Mouse (Mus musculus) stomach, embryonic 14.5 days (tissue): ENCODE results near the gene Ssbp3. TPM values are rescaled to one million over a fixed set of nuclear protein-coding genes. Genes with fewer than 3 reads are reported as not detected.
A peak's percentile ranks its signal among the peaks of the same experiment; 100 is the strongest.

Experiments used
- ATAC-seq: fragments of 200-750 bp; cut with Nextera tagmentation; 2 replicates; pipeline ENCODE4 v1.8.0; 2017; ENCODE audit warnings: low read depth, moderate TSS enrichment; ENCODE audit not compliant: insufficient number of reproducible peaks, insufficient read depth, low FRiP score
- H3K27ac ChIP-seq: fragments of 300-500 bp; sonication (generic); 2 replicates; pipeline ENCODE4 v1.5.1; 2014; ENCODE audit warnings: mild to moderate bottlenecking, low read length, moderate library complexity, mixed read lengths
- H3K27me3 ChIP-seq: fragments of 300-500 bp; sonication (generic); 2 replicates; pipeline ENCODE4 v1.6.1; 2014; ENCODE audit warnings: low read length, control low read depth, mixed read lengths; ENCODE audit not compliant: control insufficient read depth, insufficient read depth
- H3K36me3 ChIP-seq: fragments of 300-500 bp; sonication (generic); 2 replicates; pipeline ENCODE4 v1.6.1; 2014; ENCODE audit warnings: mild to moderate bottlenecking, control low read depth, low read length, moderate library complexity, mixed read lengths; ENCODE audit not compliant: control insufficient read depth, insufficient read depth
- H3K4me1 ChIP-seq: fragments of 300-500 bp; sonication (generic); 2 replicates; pipeline ENCODE4 v1.6.1; 2014; ENCODE audit warnings: low read length, control low read depth, mixed read lengths; ENCODE audit not compliant: control insufficient read depth, insufficient read depth
- H3K4me2 ChIP-seq: fragments of 300-500 bp; sonication (generic); replicated peaks from 2 replicates; pipeline ENCODE4 v1.6.1; 2014; ENCODE audit warnings: low read depth, low read length, control low read depth
- H3K4me3 ChIP-seq: fragments of 300-500 bp; sonication (generic); 2 replicates; pipeline ENCODE4 v1.5.1; 2014; ENCODE audit warnings: low read depth, low read length, control low read depth
- H3K9ac ChIP-seq: fragments of 300-500 bp; sonication (generic); replicated peaks from 2 replicates; pipeline ENCODE4 v1.6.1; 2014; ENCODE audit warnings: low read depth, mild to moderate bottlenecking, control low read depth, low read length, moderate library complexity, mixed read lengths
- H3K9me3 ChIP-seq: fragments of 300-500 bp; sonication (generic); 2 replicates; pipeline ENCODE4 v1.6.1; 2016; ENCODE audit warnings: low read depth, low read length, control low read depth; ENCODE audit not compliant: control insufficient read depth
- WGBS: fragments of 180-500 bp; shearing (Covaris S2); extraction: QIAGEN DNeasy Blood & Tissue Kit; methylation state at CpG from one replicate; pipeline ENCODE4 v1.1.7; 2014; 5-methylcytosine and 5-hydroxymethylcytosine counted together
- polyA plus RNA-seq: library from polyadenylated mRNA; unstranded; fragments of >200 nt; fragmentation: Nextera tagmentation; extraction: Ambion mirVana; gene quantifications from 2 replicates; pipeline ENCODE4 v1.2.1, GENCODE M21; 2014

The Ssbp3 gene
- polyA plus RNA-seq, 1 experiment from 2014 or later = 79.9 TPM

DNA sequence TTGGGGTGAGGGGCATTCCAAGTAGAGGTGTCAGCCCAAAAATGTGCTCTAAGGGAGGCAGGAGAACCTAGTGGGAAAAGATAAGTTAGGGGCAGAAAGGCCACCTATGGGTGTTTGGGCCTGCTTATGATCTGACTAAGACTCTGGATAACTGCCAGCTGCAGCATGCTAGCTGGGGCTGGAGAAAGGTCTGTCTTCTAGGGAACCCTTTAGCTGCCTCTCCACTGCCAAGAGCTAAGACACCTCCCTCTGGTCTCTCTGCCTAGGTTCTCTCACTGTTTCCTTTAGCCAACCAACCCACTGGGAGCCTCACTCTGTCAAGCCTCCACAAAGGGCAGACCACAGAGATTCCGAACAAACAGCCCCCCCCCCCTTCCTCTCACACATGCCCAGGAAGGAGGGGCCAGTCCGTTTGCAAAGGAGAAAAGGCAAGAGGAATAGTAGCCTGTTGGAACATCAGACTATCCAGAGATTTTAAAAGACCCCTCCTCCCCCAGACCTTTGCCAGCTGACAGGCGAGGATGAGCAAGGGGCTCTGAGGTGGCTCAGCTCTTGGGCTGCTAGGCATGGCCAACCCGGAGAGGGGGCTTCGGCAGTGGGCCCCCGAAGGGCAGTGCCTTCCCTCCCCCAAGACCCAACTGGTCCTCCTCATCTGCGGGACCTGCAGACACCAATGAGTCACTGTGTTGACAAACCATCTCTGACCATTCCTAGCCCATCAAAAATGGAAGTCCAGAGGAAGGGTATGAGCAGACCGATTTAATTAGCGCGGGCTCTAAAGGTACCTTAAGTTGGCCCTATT lies 1.4 kb upstream of the Ssbp3 start:
- Histone ChIP-seq H3K4me1 (peaks cover 44% of the 10 kb centered on the region), H3K9me3 (no peaks in the 10 kb centered on the region), H3K27ac (peak overlapping the region; percentile 100), H3K4me2 (peak overlapping the region; percentile 85), H3K36me3 (no peaks in the 10 kb centered on the region; the same call in 1 of the 2 replicates), H3K4me3 (no peak overlapping the region; the same call in 1 of the 2 replicates), H3K9ac (0 out of 2 replicates have a peak overlapping the region, but pooled peaks have one; percentile 3), H3K27me3 (no peaks in the 10 kb centered on the region)
- 5% methylated on average over 10 of the region's 10 CpGs for WGBS
- peak; percentile 38 for ATAC-seq

DNA sequence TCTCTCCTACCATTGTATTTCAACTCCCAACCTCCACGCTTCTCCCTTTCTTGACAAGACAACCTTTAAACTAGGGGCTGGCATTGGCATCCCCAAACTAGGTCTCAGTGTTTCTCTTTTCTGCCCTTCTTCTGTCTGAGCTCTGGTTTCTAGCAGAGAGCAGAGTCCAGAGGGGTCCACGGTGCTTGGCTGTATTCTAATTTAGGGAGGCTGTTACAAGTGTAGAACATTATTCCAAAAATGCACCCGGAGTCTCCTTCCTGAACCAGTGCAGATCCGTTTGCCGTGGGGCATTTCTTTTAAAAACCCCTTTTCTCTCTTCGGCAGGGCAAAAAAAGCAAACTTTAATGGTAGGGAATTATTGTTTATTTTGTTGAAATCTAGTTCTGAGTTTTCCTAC lies 704 bp upstream of the Ssbp3 start:
- no peak overlapping the region; the same call in 1 of the 2 replicates for H3K4me3 ChIP-seq
- H3K36me3 ChIP-seq = peaks cover 6% of the 10 kb centered on the region; the same call in 1 of the 2 replicates
- H3K4me2 ChIP-seq = peak overlapping the region; percentile 85
- WGBS = 2% methylated on average over 6 of the region's 6 CpGs
- H3K4me1 ChIP-seq = peaks cover 50% of the 10 kb centered on the region
- no peaks in the 10 kb centered on the region for H3K27me3 ChIP-seq
- H3K9me3 ChIP-seq = no peaks in the 10 kb centered on the region
- peak overlapping the region; percentile 100 for H3K27ac ChIP-seq
- no peak for ATAC-seq
- H3K9ac ChIP-seq = 0 out of 2 replicates have a peak overlapping the region, but pooled peaks have one; percentile 3

DNA sequence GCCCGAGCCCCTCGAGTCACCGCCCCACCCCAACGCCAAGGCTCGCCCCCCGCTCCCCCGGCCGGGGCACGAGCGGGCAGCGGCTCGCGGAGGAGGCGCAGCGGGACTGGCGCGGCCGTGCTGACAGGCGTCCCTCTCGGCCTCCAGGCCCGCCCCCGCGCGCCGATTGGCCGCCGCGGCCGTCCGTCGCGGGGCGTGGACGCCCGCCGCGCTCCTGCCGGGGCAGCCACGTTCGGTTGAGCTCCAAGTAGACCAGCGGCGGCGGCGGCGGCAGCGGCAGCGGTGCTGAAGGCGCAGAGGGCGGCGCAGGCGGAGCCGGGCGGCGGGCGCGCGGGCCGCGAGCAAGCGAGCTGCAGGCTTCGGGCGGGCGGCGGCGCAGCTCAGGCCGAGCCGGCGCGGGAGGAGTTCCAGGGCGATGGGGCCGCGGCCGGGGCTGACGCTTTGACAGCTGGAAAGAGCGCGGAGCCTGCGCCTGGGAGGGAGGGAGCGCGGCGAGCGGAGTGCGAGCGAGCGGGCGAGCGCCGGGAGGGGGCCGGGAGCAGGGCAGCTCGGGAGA lies 823 bp downstream of the Ssbp3 start:
- H3K4me2 ChIP-seq = peak overlapping the region; percentile 85
- H3K27me3 ChIP-seq = no peaks in the 10 kb centered on the region
- no peaks in the 10 kb centered on the region for H3K9me3 ChIP-seq
- ATAC-seq = peak; percentile 84
- H3K4me3 ChIP-seq = peak overlapping the region; percentile 100
- under 1% methylated on average over 49 of the region's 89 CpGs for WGBS
- peak overlapping the region; percentile 100 for H3K27ac ChIP-seq
- H3K36me3 ChIP-seq = peaks cover 22% of the 10 kb centered on the region
- H3K9ac ChIP-seq = peak overlapping the region; percentile 99
- peaks cover 55% of the 10 kb centered on the region for H3K4me1 ChIP-seq

DNA sequence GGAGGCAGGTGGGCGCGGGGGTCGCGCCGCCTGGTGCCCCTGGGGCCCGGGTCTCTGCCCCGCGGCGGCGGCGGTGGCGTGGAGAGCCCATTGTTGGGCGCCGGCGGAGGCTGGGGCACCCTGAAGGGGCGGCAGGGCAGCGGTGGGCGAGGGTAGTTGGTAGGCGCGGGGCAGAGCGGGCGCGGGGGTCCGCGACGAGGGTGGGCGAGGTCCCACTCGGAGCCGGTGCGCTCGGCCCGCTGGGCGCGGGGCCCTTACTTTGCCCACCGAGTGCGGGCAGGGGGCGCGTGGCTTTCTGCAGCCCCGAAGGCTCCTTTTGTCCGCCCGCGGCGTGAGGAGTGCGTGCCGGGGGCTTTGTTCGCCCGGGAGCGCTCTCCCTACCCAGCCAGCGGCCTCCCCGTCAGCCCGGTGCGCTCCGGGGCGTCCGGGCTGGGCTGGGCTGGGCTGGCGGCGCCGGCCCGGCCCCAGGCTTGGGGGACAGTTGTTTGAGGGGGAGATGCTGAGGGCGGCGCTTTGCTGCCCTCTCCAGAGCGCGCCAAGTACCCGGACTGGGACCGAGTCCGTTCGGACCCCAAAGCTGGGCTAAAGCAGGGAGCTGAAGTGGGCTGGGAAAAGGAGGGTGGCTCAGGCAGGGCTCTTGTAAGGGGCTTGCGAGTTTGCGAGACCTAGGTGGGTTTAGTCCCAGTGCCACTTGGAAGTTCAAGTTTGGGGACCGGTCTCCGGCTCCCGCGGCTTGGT lies 1.6 kb downstream of the Ssbp3 start:
- under 1% methylated on average over 56 of the region's 73 CpGs for whole genome bisulfite sequencing
- no peaks in the 10 kb centered on the region for H3K27me3 ChIP-seq

DNA sequence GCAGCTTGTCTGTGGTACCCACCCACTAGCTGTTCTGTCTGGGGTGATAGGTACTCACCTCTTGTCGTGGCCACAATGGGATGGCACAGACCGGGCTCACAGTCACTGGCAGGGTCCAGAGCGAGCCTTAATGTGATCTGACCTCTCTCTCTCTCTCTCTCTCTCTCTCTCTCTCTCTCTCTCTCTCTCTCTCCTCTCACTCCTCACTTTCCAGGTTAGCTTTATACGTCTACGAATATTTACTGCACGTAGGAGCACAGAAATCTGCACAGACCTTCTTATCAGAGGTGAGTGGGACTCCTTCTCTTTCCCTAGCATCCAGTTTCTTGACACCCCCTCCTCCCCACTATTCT lies 2.2 kb downstream of the Ssbp3 start:
- H3K9ac ChIP-seq = peak overlapping the region; percentile 99
- no peak overlapping the region for H3K27ac ChIP-seq
- peaks cover 48% of the 10 kb centered on the region for H3K4me1 ChIP-seq
- H3K27me3 ChIP-seq = no peaks in the 10 kb centered on the region
- WGBS = 4% methylated on average over 6 of the region's 6 CpGs
- ATAC-seq = no peak
- H3K4me2 ChIP-seq = peak overlapping the region; percentile 84
- no peaks in the 10 kb centered on the region for H3K9me3 ChIP-seq
- H3K4me3 ChIP-seq = peak overlapping the region; percentile 100
- H3K36me3 ChIP-seq = peaks cover 35% of the 10 kb centered on the region

More for the DNA sequence above, 1.6 kb downstream of the Ssbp3 start:
- Histone ChIP-seq H3K4me2 (peak overlapping the region; percentile 84), H3K9me3 (no peaks in the 10 kb centered on the region), H3K27ac (peak overlapping the region; percentile 100), H3K9ac (peak overlapping the region; percentile 99), H3K36me3 (peaks cover 30% of the 10 kb centered on the region), H3K4me1 (peaks cover 53% of the 10 kb centered on the region), H3K4me3 (peak overlapping the region; percentile 100)
- no peak for ATAC-seq

DNA sequence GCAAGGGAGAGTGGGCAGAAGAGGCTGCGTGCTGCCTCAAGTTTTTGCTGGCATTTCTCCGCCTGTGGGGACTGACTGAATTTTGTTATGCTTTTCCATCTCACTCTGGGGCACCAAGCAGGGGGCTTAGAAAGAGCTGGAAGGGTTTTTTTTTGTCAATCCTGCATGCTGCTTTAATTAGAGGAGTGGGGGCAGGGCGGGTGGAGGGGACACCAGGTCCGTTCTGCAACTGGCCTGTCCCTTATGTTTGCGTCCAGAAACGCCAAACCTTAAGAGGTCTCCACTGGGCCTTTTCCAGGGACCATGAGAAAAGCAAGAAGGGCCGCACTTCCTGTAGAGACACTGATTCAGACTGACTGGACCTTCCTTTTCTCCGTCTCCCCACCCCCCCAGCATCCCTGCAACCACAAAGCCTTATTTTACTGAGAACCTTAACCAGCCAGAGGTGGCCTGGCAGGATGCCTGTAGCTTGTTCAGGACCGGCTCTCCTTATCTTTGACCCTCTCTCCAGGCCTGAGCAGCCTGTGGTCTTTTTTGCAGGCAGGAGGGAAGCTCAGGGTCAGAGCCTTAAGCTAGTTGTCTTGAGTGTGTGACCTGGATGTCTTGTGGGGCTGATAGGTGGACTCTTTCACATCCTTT lies 3.0 kb downstream of the Ssbp3 start:
- peak overlapping the region; percentile 84 for H3K4me2 ChIP-seq
- H3K9ac ChIP-seq = peak overlapping the region; percentile 99; the same call in 1 of the 2 replicates
- H3K9me3 ChIP-seq = no peaks in the 10 kb centered on the region
- H3K27me3 ChIP-seq = no peaks in the 10 kb centered on the region
- H3K36me3 ChIP-seq = peaks cover 43% of the 10 kb centered on the region
- H3K4me3 ChIP-seq = peak overlapping the region; percentile 100
- no peak for ATAC-seq
- H3K27ac ChIP-seq = no peak overlapping the region
- 18% methylated on average over 9 of the region's 9 CpGs for WGBS
- peaks cover 39% of the 10 kb centered on the region for H3K4me1 ChIP-seq

DNA sequence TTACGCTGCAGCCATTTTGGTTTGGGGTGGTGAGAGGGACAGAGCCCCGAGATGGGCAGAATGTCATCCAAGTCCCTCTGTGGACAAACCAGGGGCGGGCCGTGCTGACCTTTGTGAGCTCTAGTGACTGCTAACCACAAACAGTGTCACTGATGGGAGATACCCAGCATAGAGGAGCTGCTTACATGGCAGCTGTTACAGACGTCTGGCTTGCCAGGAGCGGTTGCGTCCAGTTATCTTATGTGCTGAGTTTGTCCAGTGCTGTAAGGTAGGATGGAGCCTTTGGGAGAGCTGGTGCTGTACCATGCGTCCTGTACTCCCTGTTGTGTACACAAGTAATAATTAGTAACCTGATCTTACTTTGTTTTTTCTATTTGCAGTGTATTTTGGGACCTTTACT lies 4.8 kb downstream of the Ssbp3 start:
- H3K27me3 ChIP-seq = no peaks in the 10 kb centered on the region
- no peaks in the 10 kb centered on the region for H3K9me3 ChIP-seq
- 62% methylated on average over 8 of the region's 8 CpGs for WGBS
- H3K9ac ChIP-seq = no peak overlapping the region
- peaks cover 57% of the 10 kb centered on the region for H3K36me3 ChIP-seq
- peaks cover 25% of the 10 kb centered on the region for H3K4me1 ChIP-seq
- no peak overlapping the region for H3K4me2 ChIP-seq
- ATAC-seq = no peak
- H3K27ac ChIP-seq = no peak overlapping the region
- no peak overlapping the region for H3K4me3 ChIP-seq

DNA sequence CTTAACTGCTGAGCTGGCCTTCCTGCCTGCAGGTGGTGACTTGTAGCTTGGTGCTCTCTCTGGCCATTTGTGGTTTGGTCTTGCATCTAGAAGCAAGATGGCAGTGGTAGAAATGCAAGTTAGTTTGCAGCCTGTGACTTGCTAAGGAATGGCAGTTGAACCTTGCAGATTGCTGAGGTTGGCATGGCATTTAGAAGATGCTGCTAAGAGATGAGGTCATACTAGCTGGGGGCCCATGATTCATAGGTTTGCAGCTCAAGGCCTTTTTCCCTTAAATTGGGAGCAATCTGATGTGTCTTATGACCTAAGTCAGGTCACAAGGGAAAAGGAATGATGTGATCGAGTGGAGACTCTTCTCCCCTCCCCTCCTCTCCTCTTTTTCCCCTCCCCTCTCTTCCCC lies 7.8 kb downstream of the Ssbp3 start:
- H3K27me3 ChIP-seq = no peaks in the 10 kb centered on the region
- H3K4me3 ChIP-seq = no peak overlapping the region
- H3K4me2 ChIP-seq = no peak overlapping the region
- 56% methylated on average over 1 of the region's 1 CpGs for WGBS
- H3K27ac ChIP-seq = no peak overlapping the region
- no peak overlapping the region for H3K9ac ChIP-seq
- ATAC-seq = no peak
- no peaks in the 10 kb centered on the region for H3K9me3 ChIP-seq
- H3K4me1 ChIP-seq = peaks cover 20% of the 10 kb centered on the region
- H3K36me3 ChIP-seq = peaks cover 78% of the 10 kb centered on the region
